In genomic region chr11:104171281-104171781, GRCm38 (mm10) we compare ENCODE assay signal across 10 mouse cellular contexts. TPM values are rescaled to one million over a fixed set of nuclear protein-coding genes. Genes with fewer than 3 reads are reported as not detected.
DNase-seq lines count a peak whose midpoint lies in the region; ATAC-seq and TF ChIP-seq lines count a peak whose summit lies in the region.
"Had no signal": no experiment of that assay in that cellular context is flagged by ENCODE, and none has a peak within 500 bp of the region (broad histone marks: within the 10 kb centered on the region; RNA-seq: fewer than 3 reads in every experiment).

No protein-coding gene starts in this region.

- H3K9ac ChIP-seq in heart, postnatal 0 days (replicated peaks; ENCODE audit: low read depth, low read length) = no peak overlapping the region
- no peak overlapping the region for H3K9ac ChIP-seq in heart, embryonic 12.5 days
- peak overlapping the region; percentile 52 for H3K9ac ChIP-seq in forebrain, embryonic 16.5 days (replicated peaks; ENCODE audit: low read depth, low read length)
- no peak overlapping the region for H3K9ac ChIP-seq in intestine, postnatal 0 days (ENCODE audit: low read depth, low read length)
- H3K9ac ChIP-seq in limb, embryonic 11.5 days (ENCODE audit: low read length) = no peak overlapping the region
- no peak overlapping the region for H3K9ac ChIP-seq in stomach, embryonic 14.5 days (replicated peaks; ENCODE audit: low read depth, low read length)
- H3K9ac ChIP-seq: embryonic facial prominence, embryonic 12.5 days; stomach, embryonic 15.5 days had no signal

- H3K4me2 ChIP-seq in heart, postnatal 0 days (ENCODE audit: low read depth, low read length) = no peak overlapping the region
- H3K4me2 ChIP-seq in heart, embryonic 12.5 days = no peak overlapping the region
- H3K4me2 ChIP-seq in forebrain, embryonic 16.5 days (ENCODE audit: low read length) = peak overlapping the region; percentile 43
- no peak overlapping the region for H3K4me2 ChIP-seq in intestine, postnatal 0 days (replicated peaks; ENCODE audit: low read depth)
- H3K4me2 ChIP-seq in limb, embryonic 11.5 days (ENCODE audit: low read depth, severe bottlenecking) = no peak overlapping the region
- H3K4me2 ChIP-seq in stomach, embryonic 14.5 days (replicated peaks; ENCODE audit: low read depth, low read length) = no peak overlapping the region
- H3K4me2 ChIP-seq: embryonic facial prominence, embryonic 12.5 days; stomach, embryonic 15.5 days had no signal

- WGBS in heart, postnatal 0 days = 30% methylated on average over 12 of the region's 12 CpGs
- 41% methylated on average over 12 of the region's 12 CpGs for WGBS in heart, embryonic 12.5 days
- WGBS in forebrain, embryonic 16.5 days = 26% methylated on average over 12 of the region's 12 CpGs
- 36% methylated on average over 12 of the region's 12 CpGs for WGBS in intestine, postnatal 0 days
- WGBS in limb, embryonic 11.5 days = 31% methylated on average over 12 of the region's 12 CpGs
- 36% methylated on average over 12 of the region's 12 CpGs for WGBS in stomach, embryonic 14.5 days

- DNase-seq in heart, postnatal 0 days (ENCODE audit: low spot score) = peak; percentile 36
- peak; percentile 21 for DNase-seq in c-Kit-positive CD71-positive TER-119-positive erythroid progenitor cells, embryonic 14.5 days (ENCODE audit: low spot score)
- DNase-seq in limb, embryonic 11.5 days (ENCODE audit: low spot score) = peak; percentile 84
- peak; percentile 78 for DNase-seq in neural tube, embryonic 10.5 days (ENCODE audit: extremely low spot score, low spot score)

- no peaks in the 10 kb centered on the region for H3K9me3 ChIP-seq in heart, postnatal 0 days (replicated peaks; ENCODE audit: control insufficient read depth, low read length)
- H3K9me3 ChIP-seq in heart, embryonic 12.5 days (replicated peaks) = no peaks in the 10 kb centered on the region
- H3K9me3 ChIP-seq in forebrain, embryonic 16.5 days (ENCODE audit: control insufficient read depth, low read length) = no peaks in the 10 kb centered on the region
- H3K9me3 ChIP-seq in intestine, postnatal 0 days (ENCODE audit: control insufficient read depth) = no peaks in the 10 kb centered on the region
- H3K9me3 ChIP-seq in limb, embryonic 11.5 days (ENCODE audit: control insufficient read depth, low read length) = no peaks in the 10 kb centered on the region
- no peaks in the 10 kb centered on the region for H3K9me3 ChIP-seq in stomach, embryonic 14.5 days (ENCODE audit: control insufficient read depth, low read depth, low read length)
- H3K9me3 ChIP-seq: embryonic facial prominence, embryonic 12.5 days; stomach, embryonic 15.5 days had no signal

- no peak for TF ChIP-seq EP300 in heart, postnatal 0 days (IDR thresholded peaks at IDR 0.05; ENCODE audit: low read depth)

- H3K36me3 ChIP-seq in heart, postnatal 0 days (replicated peaks; ENCODE audit: control insufficient read depth, insufficient read depth, low read length) = no peaks in the 10 kb centered on the region
- H3K36me3 ChIP-seq in heart, embryonic 12.5 days = no peaks in the 10 kb centered on the region
- H3K36me3 ChIP-seq in forebrain, embryonic 16.5 days (ENCODE audit: control insufficient read depth, insufficient read depth) = no peaks in the 10 kb centered on the region
- H3K36me3 ChIP-seq in intestine, postnatal 0 days (ENCODE audit: control insufficient read depth, insufficient read depth) = no peaks in the 10 kb centered on the region
- no peaks in the 10 kb centered on the region for H3K36me3 ChIP-seq in limb, embryonic 11.5 days (ENCODE audit: control insufficient read depth, insufficient read depth, low read length)
- H3K36me3 ChIP-seq in stomach, embryonic 14.5 days (ENCODE audit: control insufficient read depth, insufficient read depth, low read length) = no peaks in the 10 kb centered on the region
- H3K36me3 ChIP-seq: embryonic facial prominence, embryonic 12.5 days; stomach, embryonic 15.5 days had no signal

- no peak overlapping the region for H3K4me3 ChIP-seq in heart, postnatal 0 days (ENCODE audit: low read depth, low read length)
- no peak overlapping the region for H3K4me3 ChIP-seq in heart, embryonic 12.5 days
- H3K4me3 ChIP-seq in forebrain, embryonic 16.5 days (replicated peaks; ENCODE audit: low read length) = peak overlapping the region; percentile 21; the same call in 1 of the 2 replicates
- H3K4me3 ChIP-seq in intestine, postnatal 0 days (ENCODE audit: low read depth, low read length) = no peak overlapping the region
- no peak overlapping the region for H3K4me3 ChIP-seq in limb, embryonic 11.5 days (ENCODE audit: low read depth, low read length)
- H3K4me3 ChIP-seq in stomach, embryonic 14.5 days (ENCODE audit: low read depth, low read length) = no peak overlapping the region
- H3K4me3 ChIP-seq: embryonic facial prominence, embryonic 12.5 days; stomach, embryonic 15.5 days had no signal

- TF ChIP-seq CTCF in heart, postnatal 0 days (IDR thresholded peaks at IDR 0.05; ENCODE audit: low read depth) = peak; percentile 87
- peak; percentile 90 for TF ChIP-seq CTCF in intestine, postnatal 0 days (IDR thresholded peaks at IDR 0.05; ENCODE audit: low read depth)

- ATAC-seq in heart, postnatal 0 days (ENCODE audit: insufficient read depth, low read depth) = no peak
- no peak for ATAC-seq in heart, embryonic 12.5 days (ENCODE audit: insufficient number of reproducible peaks, low FRiP score)
- ATAC-seq in forebrain, embryonic 16.5 days = peak; percentile 85
- no peak for ATAC-seq in intestine, postnatal 0 days
- no peak for ATAC-seq in limb, embryonic 11.5 days (ENCODE audit: insufficient number of reproducible peaks, low FRiP score, low TSS enrichment, low read depth)
- 0 out of 2 replicates have a peak, but pooled peaks have one; percentile 25 for ATAC-seq in stomach, embryonic 14.5 days (ENCODE audit: insufficient number of reproducible peaks, insufficient read depth, low FRiP score, low read depth)

- H3K4me1 ChIP-seq in heart, postnatal 0 days (ENCODE audit: control insufficient read depth, insufficient read depth) = no peaks in the 10 kb centered on the region
- no peaks in the 10 kb centered on the region for H3K4me1 ChIP-seq in heart, embryonic 12.5 days (replicated peaks)
- H3K4me1 ChIP-seq in forebrain, embryonic 16.5 days (replicated peaks; ENCODE audit: control insufficient read depth, insufficient read depth, low read length) = peaks cover 5% of the 10 kb centered on the region
- H3K4me1 ChIP-seq in intestine, postnatal 0 days (replicated peaks; ENCODE audit: control insufficient read depth, insufficient read depth, low read length) = no peaks in the 10 kb centered on the region
- H3K4me1 ChIP-seq in limb, embryonic 11.5 days (ENCODE audit: control insufficient read depth, insufficient read depth, low read length) = no peaks in the 10 kb centered on the region
- H3K4me1 ChIP-seq in stomach, embryonic 14.5 days (ENCODE audit: control insufficient read depth, insufficient read depth, low read length) = no peaks in the 10 kb centered on the region
- H3K4me1 ChIP-seq: embryonic facial prominence, embryonic 12.5 days; stomach, embryonic 15.5 days had no signal

- no peak overlapping the region for H3K27ac ChIP-seq in heart, postnatal 0 days (ENCODE audit: low read depth)
- H3K27ac ChIP-seq in heart, embryonic 12.5 days (ENCODE audit: poor library complexity, severe bottlenecking) = no peak overlapping the region
- H3K27ac ChIP-seq in forebrain, embryonic 16.5 days (ENCODE audit: low read length) = no peak overlapping the region; the same call in 1 of the 2 replicates
- no peak overlapping the region for H3K27ac ChIP-seq in intestine, postnatal 0 days (ENCODE audit: low read depth, low read length)
- H3K27ac ChIP-seq in limb, embryonic 11.5 days (replicated peaks; ENCODE audit: low read depth, low read length) = no peak overlapping the region
- H3K27ac ChIP-seq in stomach, embryonic 14.5 days (ENCODE audit: low read length) = no peak overlapping the region
- H3K27ac ChIP-seq: embryonic facial prominence, embryonic 12.5 days; stomach, embryonic 15.5 days had no signal

- peaks cover 11% of the 10 kb centered on the region for H3K27me3 ChIP-seq in heart, postnatal 0 days (ENCODE audit: control insufficient read depth, insufficient read depth, low read length)
- peaks cover 64% of the 10 kb centered on the region for H3K27me3 ChIP-seq in heart, embryonic 12.5 days (replicated peaks)
- H3K27me3 ChIP-seq in forebrain, embryonic 16.5 days (replicated peaks; ENCODE audit: control insufficient read depth, insufficient read depth, low read length) = no peaks in the 10 kb centered on the region; the same call in 1 of the 2 replicates
- H3K27me3 ChIP-seq in intestine, postnatal 0 days (replicated peaks; ENCODE audit: control insufficient read depth, insufficient read depth, low read length) = no peaks in the 10 kb centered on the region
- H3K27me3 ChIP-seq in limb, embryonic 11.5 days (ENCODE audit: control insufficient read depth, insufficient read depth, low read length) = no peaks in the 10 kb centered on the region
- H3K27me3 ChIP-seq in stomach, embryonic 14.5 days (ENCODE audit: control insufficient read depth, insufficient read depth, low read length) = no peaks in the 10 kb centered on the region
- H3K27me3 ChIP-seq: stomach, embryonic 15.5 days had no signal

RNA-seq across cellular contexts. Expression of gene Sppl2c, which starts 14.8 kb away (rescaled TPM):
- total RNA-seq in heart, postnatal 0 days (2014; rRNA removed; ENCODE audit: low replicate concordance) = not detected in 2 replicates
- not detected in 2 replicates for polyA plus RNA-seq in heart, postnatal 0 days (2015; fragmentation: Nextera tagmentation; extraction: Ambion mirVana)
- not detected in 2 replicates for polyA plus RNA-seq in heart, embryonic 12.5 days (2016; fragmentation: Nextera tagmentation; extraction: Ambion mirVana)
- polyA plus RNA-seq in forebrain, embryonic 16.5 days (2015; fragmentation: Nextera tagmentation; extraction: Ambion mirVana) = not detected in 2 replicates
- polyA plus RNA-seq in intestine, postnatal 0 days (2015; fragmentation: Nextera tagmentation; extraction: Ambion mirVana) = not detected in 2 replicates
- polyA plus RNA-seq in limb, embryonic 11.5 days (2014; fragmentation: Nextera tagmentation; extraction: Ambion mirVana) = not detected in 2 replicates
- polyA plus RNA-seq in stomach, embryonic 14.5 days (2014; fragmentation: Nextera tagmentation; extraction: Ambion mirVana) = not detected in 2 replicates
- polyA plus RNA-seq: embryonic facial prominence, embryonic 12.5 days; stomach, embryonic 15.5 days had no signal

RNA-seq across cellular contexts. Expression of gene Crhr1, which starts 38.7 kb away (rescaled TPM):
- not detected in 2 replicates for total RNA-seq in heart, postnatal 0 days (2014; rRNA removed; ENCODE audit: low replicate concordance)
- not detected in 2 replicates for polyA plus RNA-seq in heart, postnatal 0 days (2015; fragmentation: Nextera tagmentation; extraction: Ambion mirVana)
- polyA plus RNA-seq in heart, embryonic 12.5 days (2016; fragmentation: Nextera tagmentation; extraction: Ambion mirVana) = not detected in 2 replicates
- 5.2 and 6.3 TPM in 2 replicates for polyA plus RNA-seq in forebrain, embryonic 16.5 days (2015; fragmentation: Nextera tagmentation; extraction: Ambion mirVana)
- not detected in 2 replicates for polyA plus RNA-seq in intestine, postnatal 0 days (2015; fragmentation: Nextera tagmentation; extraction: Ambion mirVana)
- 0.37 and 0.74 TPM in 2 replicates for polyA plus RNA-seq in limb, embryonic 11.5 days (2014; fragmentation: Nextera tagmentation; extraction: Ambion mirVana)
- polyA plus RNA-seq in stomach, embryonic 14.5 days (2014; fragmentation: Nextera tagmentation; extraction: Ambion mirVana) = 0.39 and 0.93 TPM in 2 replicates

RNA-seq across cellular contexts. Expression of gene Mapt, which starts 59.9 kb away (rescaled TPM):
- 0.23 and 0.31 TPM in 2 replicates for total RNA-seq in heart, postnatal 0 days (2014; rRNA removed; ENCODE audit: low replicate concordance)
- polyA plus RNA-seq in heart, postnatal 0 days (2015; fragmentation: Nextera tagmentation; extraction: Ambion mirVana) = 0.34 and 0.63 TPM in 2 replicates
- polyA plus RNA-seq in heart, embryonic 12.5 days (2016; fragmentation: Nextera tagmentation; extraction: Ambion mirVana) = 0.41 and 0.98 TPM in 2 replicates
- polyA plus RNA-seq in forebrain, embryonic 16.5 days (2015; fragmentation: Nextera tagmentation; extraction: Ambion mirVana) = 754 and 864 TPM in 2 replicates
- 9.1 and 9.2 TPM in 2 replicates for polyA plus RNA-seq in intestine, postnatal 0 days (2015; fragmentation: Nextera tagmentation; extraction: Ambion mirVana)
- 1.1 and 1.2 TPM in 2 replicates for polyA plus RNA-seq in limb, embryonic 11.5 days (2014; fragmentation: Nextera tagmentation; extraction: Ambion mirVana)
- 17.5 and 18.5 TPM in 2 replicates for polyA plus RNA-seq in stomach, embryonic 14.5 days (2014; fragmentation: Nextera tagmentation; extraction: Ambion mirVana)

Comparison
In these comparisons a context has a peak if more than half of its experiments do, and no peak if none do; other contexts are left out.
1. ATAC-seq: peak in forebrain, embryonic 16.5 days (single experiment) and stomach, embryonic 14.5 days (single experiment); none in heart, postnatal 0 days (single experiment), heart, embryonic 12.5 days (single experiment), intestine, postnatal 0 days (single experiment) and limb, embryonic 11.5 days (single experiment).
2. DNase-seq: peak in every context shown above with its lines; median percentile 84 in limb, embryonic 11.5 days; 78 in neural tube, embryonic 10.5 days; 36 in heart, postnatal 0 days; 21 in c-Kit-positive CD71-positive TER-119-positive erythroid progenitor cells, embryonic 14.5 days.
3. RNA of gene Mapt, which starts 59.9 kb away (polyA plus RNA-seq): 754 to 864 TPM in forebrain, embryonic 16.5 days; 17.5 to 18.5 TPM in stomach, embryonic 14.5 days, 9.1 to 9.2 TPM in intestine, postnatal 0 days, 1.1 to 1.2 TPM in limb, embryonic 11.5 days, 0.41 to 0.98 TPM in heart, embryonic 12.5 days and 0.34 to 0.63 TPM in heart, postnatal 0 days; every median in the first group is over 10 times any median in the second.